Mouse (Mus musculus): ENCODE results near the gene Cct8.
A peak's percentile ranks its signal among the peaks of the same experiment; 100 is the strongest.

Gene Cct8

DNA sequence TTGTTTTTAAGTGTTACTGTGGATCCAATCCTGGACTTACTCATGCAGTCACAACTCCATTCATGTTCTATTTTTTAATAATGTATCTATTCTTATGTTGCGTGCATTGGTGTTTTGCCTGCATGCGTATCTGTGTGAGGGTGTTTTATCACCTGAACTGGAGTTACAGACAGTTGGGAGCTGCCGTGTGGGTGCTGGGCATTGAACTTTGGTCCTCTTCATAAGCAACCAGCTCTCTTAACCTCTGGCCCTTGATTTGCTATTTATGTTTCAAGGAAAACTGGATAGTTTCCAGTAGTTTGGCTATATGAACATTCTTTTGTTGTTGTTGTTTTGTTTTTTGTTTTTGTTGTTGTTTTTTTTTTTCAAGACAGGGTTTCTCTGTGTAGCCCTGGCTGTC is 50.1 kb downstream of the Cct8 start:
- no peak for DNase-seq (ENCODE audit: extremely low read depth, low read depth)

DNA sequence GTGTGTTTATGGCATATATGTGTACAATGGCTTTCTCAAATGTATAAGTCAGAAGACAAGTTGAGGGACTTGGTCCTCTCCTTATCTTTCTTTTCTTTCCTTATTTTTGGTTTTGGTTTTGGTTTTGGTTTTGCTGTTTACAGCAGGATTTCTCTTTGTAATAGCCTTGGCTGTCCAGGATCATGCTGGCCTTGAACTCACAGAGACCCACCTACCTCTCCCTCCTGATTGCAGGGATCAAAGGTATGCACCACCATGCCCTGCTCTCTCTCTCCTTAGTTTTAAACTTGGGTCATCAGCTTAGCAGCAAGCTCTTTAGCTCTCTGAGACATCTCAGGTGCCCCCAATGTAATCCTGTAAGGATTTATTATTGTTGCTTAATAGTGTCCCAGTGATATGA is 50.6 kb downstream of the Cct8 start:
- DNase-seq (ENCODE audit: extremely low read depth, low read depth): no peak

DNA sequence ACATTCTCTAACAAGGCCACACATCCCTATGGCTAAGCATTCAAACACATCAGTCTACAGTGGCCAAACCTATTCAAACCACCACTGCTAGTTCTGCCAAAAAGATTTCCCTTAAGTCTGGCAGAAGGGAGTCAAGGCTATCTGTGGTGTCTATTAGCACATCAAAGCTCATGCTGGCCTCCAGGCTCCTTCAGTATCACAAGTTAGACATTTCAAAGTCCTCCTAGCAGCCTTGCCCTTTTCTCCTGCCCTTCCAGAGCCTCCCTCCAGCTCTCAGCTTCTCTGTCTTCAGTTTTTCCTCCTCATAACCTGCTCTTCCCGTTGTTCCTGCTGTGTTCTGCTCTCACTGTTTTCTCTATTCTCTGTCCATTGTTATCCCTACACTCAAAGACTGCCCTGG is 51.6 kb downstream of the Cct8 start:
- DNase-seq (ENCODE audit: extremely low read depth, low read depth): no peak

DNA sequence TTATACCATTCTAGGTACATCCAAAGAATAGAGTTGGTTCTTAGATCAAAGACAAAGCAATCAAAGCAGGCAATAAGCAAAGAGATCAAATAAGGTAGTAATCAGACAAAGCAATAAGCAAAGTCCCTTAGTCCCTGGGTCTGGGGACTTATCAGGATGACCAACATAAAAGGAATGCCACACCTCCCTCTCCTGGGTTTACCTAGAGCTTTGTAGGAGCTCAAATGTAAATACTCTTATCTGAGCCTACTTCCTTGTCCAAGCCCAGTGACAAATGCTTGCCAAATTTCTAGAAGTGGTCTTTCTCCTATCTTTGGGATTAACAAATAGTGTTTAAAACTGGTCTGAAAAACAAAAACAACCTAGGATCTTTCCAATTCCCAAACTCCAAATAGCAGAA is 52.4 kb downstream of the Cct8 start:
- DNase-seq (ENCODE audit: extremely low read depth, low read depth): no peak

DNA sequence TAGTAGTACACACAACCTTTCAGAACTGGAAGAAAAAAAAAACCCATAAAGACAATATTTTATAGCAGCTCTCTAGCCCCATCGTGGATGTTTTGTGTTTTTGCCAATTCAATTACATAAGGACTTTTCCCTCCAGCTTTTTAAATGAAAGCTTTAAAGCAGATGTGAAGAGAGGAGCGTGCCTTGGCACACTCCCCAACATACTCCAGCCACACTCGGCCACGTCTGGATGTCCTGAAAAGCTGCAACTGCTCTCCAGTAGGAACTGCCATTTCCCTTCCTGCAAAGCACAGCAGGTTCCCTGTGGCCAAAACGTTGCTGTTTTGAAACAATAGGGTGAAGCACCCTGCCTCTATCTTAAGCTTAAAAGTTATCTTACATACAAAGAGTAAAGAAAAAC is 53.4 kb downstream of the Cct8 start:
- no peak for DNase-seq (ENCODE audit: extremely low read depth, low read depth)

DNA sequence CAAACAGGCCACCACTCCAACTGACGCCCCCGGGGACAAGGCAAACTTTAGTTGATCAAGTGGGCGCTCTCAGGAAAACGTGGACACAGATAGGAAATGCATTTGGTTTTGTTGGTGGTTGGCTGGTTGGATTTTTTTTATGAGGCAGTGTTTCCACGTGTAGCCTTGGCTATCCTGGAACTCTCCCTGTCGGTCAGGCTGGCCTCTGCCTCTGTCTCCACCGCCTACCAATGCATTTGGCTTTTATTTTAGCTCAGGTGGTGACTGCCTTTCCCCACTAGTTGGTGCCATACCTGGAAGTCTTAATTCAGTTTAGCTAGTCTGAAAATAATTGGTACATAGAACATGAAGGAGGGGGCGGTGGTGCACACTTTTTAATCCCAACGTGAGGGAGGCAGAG is 54.6 kb downstream of the Cct8 start:
- no peak for DNase-seq (ENCODE audit: extremely low read depth, low read depth)

DNA sequence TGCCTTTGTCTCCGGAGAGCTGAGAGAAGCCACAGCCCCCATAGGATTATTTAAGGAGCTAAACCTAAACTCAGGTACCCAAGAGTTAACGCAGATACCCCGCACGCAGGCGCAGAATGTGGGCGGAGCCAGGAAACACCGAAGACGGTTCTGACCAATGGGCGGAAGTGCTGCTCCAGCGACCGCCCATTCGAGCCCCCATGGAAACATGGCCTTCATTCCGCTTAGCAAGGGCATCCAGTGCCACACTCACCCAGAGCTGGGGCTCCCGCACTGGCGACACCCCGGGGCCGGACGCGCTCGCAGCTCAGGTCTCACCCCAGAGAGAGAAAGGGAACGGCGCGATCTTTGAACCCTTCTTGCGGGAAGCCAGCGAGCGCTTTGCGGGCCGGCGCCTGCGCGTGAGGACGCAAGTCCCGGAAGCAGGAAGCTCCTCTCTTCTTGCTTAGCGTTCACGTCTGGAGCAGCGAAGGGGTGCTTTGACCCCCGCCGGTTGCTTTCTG is 55.4 kb downstream of the Cct8 start, which contains the start of gene Rwdd2b:
Rwdd2b (minus strand) TSS at position 390 of the 503 bp plus-strand sequence.
- peak; percentile 87 for DNase-seq (ENCODE audit: extremely low read depth, low read depth)

DNA sequence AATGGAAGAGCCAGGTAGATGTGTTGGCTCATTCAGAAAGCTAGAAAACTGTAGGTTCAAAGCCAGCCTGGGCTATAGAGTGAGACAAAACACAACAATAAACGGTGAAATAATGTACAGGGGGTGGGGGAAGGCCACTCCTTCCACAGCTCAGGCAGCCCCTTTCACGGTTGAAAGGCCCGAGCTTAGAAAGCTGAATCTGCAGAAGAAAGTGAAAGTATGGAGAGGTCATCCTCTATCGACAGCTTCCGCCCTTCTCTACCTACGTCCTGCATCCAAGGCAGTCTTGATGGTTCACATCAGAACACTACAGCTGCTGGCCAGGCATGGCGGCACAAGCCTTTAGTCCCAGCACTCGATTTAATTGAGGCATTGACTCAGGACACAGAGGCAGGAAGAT is 57.0 kb downstream of the Cct8 start:
- no peak for DNase-seq (ENCODE audit: extremely low read depth, low read depth)

DNA sequence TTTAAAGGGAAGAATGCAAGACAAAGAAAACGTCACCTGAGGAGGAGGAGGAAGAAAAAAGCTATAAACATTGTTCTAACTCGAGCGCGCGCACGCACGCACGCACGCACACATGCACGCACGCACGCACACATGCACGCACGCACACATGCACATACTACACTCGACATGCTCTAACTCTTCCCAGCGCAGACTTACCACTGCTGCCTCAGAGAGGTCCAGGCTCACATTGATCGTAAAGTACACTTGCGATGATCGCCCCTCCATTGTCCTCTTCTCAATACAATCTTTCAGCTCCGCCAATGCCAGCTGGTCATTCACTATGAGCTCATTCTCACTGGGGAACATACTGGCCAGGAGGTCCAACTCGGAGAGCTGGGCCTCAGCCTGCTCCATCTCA is 58.6 kb downstream of the Cct8 start:
- no peak for DNase-seq (ENCODE audit: extremely low read depth, low read depth)

DNA sequence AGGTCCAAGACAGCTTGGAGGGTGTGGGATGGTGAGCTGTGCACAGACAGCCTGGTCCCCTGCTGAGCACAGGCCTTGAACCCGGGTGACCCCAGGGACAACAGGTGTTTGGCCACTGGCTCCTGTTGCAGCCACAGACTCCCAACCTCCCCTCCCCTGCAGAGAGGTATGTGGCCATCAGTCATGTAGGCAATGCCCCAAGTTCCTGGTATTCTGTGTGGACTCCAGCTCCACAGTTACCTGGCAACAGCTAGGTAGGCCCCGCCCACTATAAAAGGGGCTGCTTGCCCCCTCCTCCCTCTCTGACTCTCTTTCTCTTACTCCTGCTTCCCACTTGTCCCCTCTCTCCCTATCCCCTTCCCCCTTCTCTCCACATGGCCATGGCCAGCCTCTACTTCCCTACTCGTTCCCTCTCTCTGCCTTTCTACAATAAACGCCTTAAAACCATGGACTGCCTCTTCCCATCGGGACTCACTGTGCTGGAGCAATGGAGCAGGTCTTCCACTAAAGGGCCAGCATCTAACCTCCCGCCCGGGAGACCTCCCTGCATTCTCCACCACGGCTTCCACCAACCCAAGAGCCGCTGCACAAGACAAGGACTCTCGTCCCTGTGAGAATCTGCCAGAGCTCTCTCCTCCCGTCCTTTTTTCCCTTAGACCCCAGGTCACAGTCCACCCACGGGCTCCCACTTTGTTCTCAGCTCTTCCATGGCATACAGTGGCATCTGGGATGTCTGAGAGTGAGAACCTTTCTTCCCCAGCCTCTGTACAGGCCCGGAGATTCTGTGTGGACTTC is 60.1 kb downstream of the Cct8 start:
- no peak for DNase-seq (ENCODE audit: extremely low read depth, low read depth)

DNA sequence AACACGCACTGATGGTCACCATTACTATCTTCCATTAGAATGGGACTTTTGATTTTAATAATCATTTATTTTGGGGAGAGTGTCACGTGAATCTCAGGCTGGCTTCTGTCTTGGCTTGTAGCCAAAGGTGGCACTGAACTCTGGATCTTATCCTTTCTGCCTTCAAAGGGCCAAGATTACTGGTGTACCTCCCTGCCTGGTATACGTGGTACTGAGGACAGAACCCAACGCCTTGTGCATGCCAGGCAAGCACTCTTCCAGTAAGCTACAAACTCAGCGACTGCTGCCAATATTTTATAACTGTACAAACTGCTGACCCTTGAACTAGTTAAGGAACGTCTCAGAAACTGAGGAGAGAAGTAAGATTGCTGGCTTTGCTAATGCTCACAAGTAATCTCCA is 60.7 kb downstream of the Cct8 start:
- no peak for DNase-seq (ENCODE audit: extremely low read depth, low read depth)

DNA sequence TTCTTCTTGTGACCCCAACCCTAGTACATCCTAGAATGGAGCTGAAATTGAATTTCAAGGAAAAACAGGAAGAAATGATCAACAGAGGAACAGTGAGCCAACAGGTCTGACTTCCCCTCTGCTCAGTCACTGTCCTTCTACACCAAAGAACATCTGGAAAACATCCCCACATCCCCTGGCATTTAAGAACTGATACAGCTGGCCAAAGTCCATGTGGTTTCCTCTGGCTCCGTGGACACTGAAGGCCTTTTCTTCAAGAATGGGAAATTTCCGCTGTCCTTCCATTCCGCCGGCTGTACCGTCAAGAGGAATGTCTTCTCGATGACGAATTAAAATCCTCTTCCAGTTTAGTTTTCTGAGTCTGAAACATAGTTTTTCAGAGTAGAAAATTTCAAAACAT is 61.4 kb downstream of the Cct8 start:
- no peak for DNase-seq (ENCODE audit: extremely low read depth, low read depth)

Data from MEL-GATA-1-ER (cell line).